Mouse (Mus musculus) bone marrow, adult 2 months (tissue): ENCODE results near the gene Celsr1.

ENCODE experiments used
- CTCF ChIP-seq: fragments of 200-500 bp; IDR thresholded peaks from 2 replicates; pipeline ENCODE4 v1.5.1; 2011; ENCODE audit warnings: low read length, control low read depth; ENCODE audit not compliant: control insufficient read depth, insufficient read depth
- POLR2A ChIP-seq: fragments of 200-500 bp; IDR thresholded peaks from 2 replicates; pipeline ENCODE4 v1.6.1; 2011; ENCODE audit warnings: low read depth, mild to moderate bottlenecking, control low read depth, low read length, borderline replicate concordance; ENCODE audit not compliant: control insufficient read depth

DNA sequence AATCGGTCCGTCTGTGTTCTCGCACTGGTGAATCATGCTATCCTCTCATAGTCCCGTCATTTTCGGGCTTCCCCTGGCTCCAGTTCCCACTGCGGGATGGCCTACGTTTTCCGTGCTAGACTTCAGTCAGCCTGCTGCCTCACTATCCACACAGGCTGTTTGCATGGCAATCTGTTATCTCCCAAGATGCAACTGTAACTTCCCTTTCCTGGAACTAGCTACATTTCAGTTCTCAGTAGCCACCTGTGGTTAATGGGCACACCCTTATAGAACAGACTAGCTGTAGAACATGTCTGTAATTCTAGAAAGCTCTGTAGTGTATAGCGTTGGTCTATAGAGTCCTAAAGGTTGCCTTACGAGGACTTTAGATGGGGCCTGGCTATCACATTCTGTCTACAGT, 17.6 kb upstream of the Celsr1 start:
- no peak for TF ChIP-seq POLR2A
- no peak for TF ChIP-seq CTCF
